Mouse (Mus musculus) splenic B cell, adult 2 months (primary cell): ENCODE results near the gene Slc38a8.

Experiments
- DNase-seq: peaks from one replicate; pipeline ENCODE4 v3.0.0-alpha.2; 2011; ENCODE audit warnings: low read depth, low spot score
- H3K27me3 ChIP-seq: 2 replicates; pipeline ENCODE4 v1.6.1; 2012; ENCODE audit warnings: mild to moderate bottlenecking, low read length, moderate library complexity, mixed read lengths; ENCODE audit not compliant: control insufficient read depth, poor library complexity, insufficient read depth, severe bottlenecking
- H3K36me3 ChIP-seq: 2 replicates; pipeline ENCODE4 v1.6.1; 2012; ENCODE audit warnings: mild to moderate bottlenecking, low read length, moderate library complexity, mixed read lengths; ENCODE audit not compliant: control insufficient read depth, poor library complexity, insufficient read depth, severe bottlenecking

Gene Slc38a8

GRCm38 (mm10) chr8:119501598-119501997 lies at the start of gene Slc38a8:
TSS of gene Slc38a8 (minus strand) at chr8:119501698.
- Histone ChIP-seq H3K36me3 (peaks cover 2% of the 10 kb centered on the region; the same call in 1 of the 2 replicates), H3K27me3 (no peaks in the 10 kb centered on the region)
- DNase-seq, result no peak

- DNase-seq, result no peak
- Histone ChIP-seq H3K36me3 (peaks cover 14% of the 10 kb centered on the region), H3K27me3 (no peaks in the 10 kb centered on the region)
These were observed 47.1 kb upstream of the Slc38a8 start for GRCm38 (mm10) chr8:119548560-119549113.

GRCm38 (mm10) chr8:119547019-119547691 lies 45.7 kb upstream of the Slc38a8 start:
- no peak for DNase-seq
- Histone ChIP-seq H3K27me3 (no peaks in the 10 kb centered on the region), H3K36me3 (peaks cover 14% of the 10 kb centered on the region)

- peaks cover 12% of the 10 kb centered on the region for H3K36me3 ChIP-seq
- no peak for DNase-seq
- no peaks in the 10 kb centered on the region for H3K27me3 ChIP-seq
These were observed 44.3 kb upstream of the Slc38a8 start for GRCm38 (mm10) chr8:119545791-119546190.

GRCm38 (mm10) chr8:119545180-119545579 lies 43.7 kb upstream of the Slc38a8 start:
- Histone ChIP-seq H3K27me3 (no peaks in the 10 kb centered on the region), H3K36me3 (peaks cover 13% of the 10 kb centered on the region)
- no peak for DNase-seq

GRCm38 (mm10) chr8:119544606-119545005 lies 43.1 kb upstream of the Slc38a8 start:
- Histone ChIP-seq H3K36me3 (peaks cover 13% of the 10 kb centered on the region), H3K27me3 (no peaks in the 10 kb centered on the region)
- no peak for DNase-seq

GRCm38 (mm10) chr8:119531973-119532372 lies 30.5 kb upstream of the Slc38a8 start:
- H3K36me3 ChIP-seq, result peaks cover 8% of the 10 kb centered on the region
- no peak for DNase-seq
- H3K27me3 ChIP-seq, result no peaks in the 10 kb centered on the region

- H3K27me3 ChIP-seq, result no peaks in the 10 kb centered on the region
- H3K36me3 ChIP-seq, result peaks cover 8% of the 10 kb centered on the region
- DNase-seq, result no peak
These were observed 29.9 kb upstream of the Slc38a8 start for GRCm38 (mm10) chr8:119531397-119531796.

GRCm38 (mm10) chr8:119530937-119531336 lies 29.4 kb upstream of the Slc38a8 start:
- DNase-seq, result no peak
- peaks cover 8% of the 10 kb centered on the region for H3K36me3 ChIP-seq
- no peaks in the 10 kb centered on the region for H3K27me3 ChIP-seq

GRCm38 (mm10) chr8:119528762-119529161 lies 27.3 kb upstream of the Slc38a8 start:
- Histone ChIP-seq H3K27me3 (no peaks in the 10 kb centered on the region), H3K36me3 (peaks cover 11% of the 10 kb centered on the region)
- no peak for DNase-seq

GRCm38 (mm10) chr8:119520102-119520501 lies 18.6 kb upstream of the Slc38a8 start:
- H3K27me3 ChIP-seq, result no peaks in the 10 kb centered on the region
- peaks cover 24% of the 10 kb centered on the region for H3K36me3 ChIP-seq
- peak; percentile 31 for DNase-seq

GRCm38 (mm10) chr8:119516674-119517073 lies 15.2 kb upstream of the Slc38a8 start:
- DNase-seq, result no peak
- H3K27me3 ChIP-seq, result no peaks in the 10 kb centered on the region
- H3K36me3 ChIP-seq, result peaks cover 21% of the 10 kb centered on the region

GRCm38 (mm10) chr8:119515767-119516166 lies 14.3 kb upstream of the Slc38a8 start:
- Histone ChIP-seq H3K27me3 (no peaks in the 10 kb centered on the region), H3K36me3 (peaks cover 21% of the 10 kb centered on the region)
- DNase-seq, result no peak

- H3K36me3 ChIP-seq, result peaks cover 20% of the 10 kb centered on the region
- no peaks in the 10 kb centered on the region for H3K27me3 ChIP-seq
These were observed 13.4 kb upstream of the Slc38a8 start for GRCm38 (mm10) chr8:119514940-119515339.

GRCm38 (mm10) chr8:119513405-119513804 lies 11.9 kb upstream of the Slc38a8 start:
- H3K27me3 ChIP-seq, result no peaks in the 10 kb centered on the region
- H3K36me3 ChIP-seq, result peaks cover 16% of the 10 kb centered on the region
- DNase-seq, result no peak

More at GRCm38 (mm10) chr8:119514940-119515339, 13.4 kb upstream of the Slc38a8 start:
- no peak for DNase-seq
